Mouse (Mus musculus): ENCODE data around the gene Det1. TPM values are rescaled to one million over a fixed set of nuclear protein-coding genes. Genes with fewer than 3 reads are reported as not detected.

The Det1 gene
- 21.2 and 21.3 TPM in 2 replicates for polyA plus RNA-seq (2016; fragmentation: Nextera tagmentation; extraction: Ambion mirVana)

DNA sequence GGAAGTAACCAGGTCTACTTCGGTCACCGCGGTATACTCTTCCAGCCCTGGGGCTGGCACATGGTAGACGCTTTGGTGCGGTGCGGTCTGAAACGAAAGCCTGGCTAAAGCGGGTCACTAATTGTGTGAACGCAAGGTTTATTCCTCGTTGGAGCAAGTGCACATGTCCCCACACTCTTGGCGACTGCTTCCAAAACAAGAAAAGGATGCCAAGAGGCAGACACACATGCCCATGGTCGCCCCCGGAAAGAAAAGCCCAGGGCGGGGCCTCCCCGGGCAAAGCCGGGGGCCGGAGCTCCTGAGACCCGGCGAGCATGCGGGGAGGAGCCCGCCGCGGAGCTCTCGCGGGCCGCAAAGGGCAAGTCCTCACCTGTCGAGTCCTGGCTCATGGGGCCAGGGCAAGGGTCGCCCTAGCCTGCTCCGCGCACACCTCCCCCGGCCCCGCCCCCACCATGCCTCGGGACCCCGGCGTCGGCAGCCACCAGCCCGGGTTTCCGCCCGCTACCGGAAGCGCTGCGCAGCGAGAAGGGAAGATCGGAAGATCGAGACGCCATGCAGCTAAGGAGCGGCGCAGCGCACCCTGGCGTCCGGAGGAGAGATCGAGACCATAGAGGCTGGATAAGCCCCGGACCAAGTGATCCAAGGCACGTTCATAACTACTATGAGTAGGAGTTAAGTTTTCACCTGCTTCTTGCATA is at the start of gene Det1:
Gene Det1 (minus strand): TSS at position 527 of the 698 bp plus-strand sequence.
- ATAC-seq (ENCODE audit: low FRiP score, low read depth), result peak; percentile 96
- no peaks in the 10 kb centered on the region for H3K9me3 ChIP-seq
- peaks cover 22% of the 10 kb centered on the region for H3K36me3 ChIP-seq
- WGBS, result under 1% methylated on average over 54 of the region's 54 CpGs
- H3K4me3 ChIP-seq, result peak within 1 kb of the TSS; percentile 82
- peak within 1 kb of the TSS; percentile 64 for H3K27ac ChIP-seq (replicated peaks)
- peaks cover 9% of the 10 kb centered on the region for H3K4me1 ChIP-seq
- H3K4me2 ChIP-seq (replicated peaks), result peak within 1 kb of the TSS; percentile 65
- H3K9ac ChIP-seq (replicated peaks), result peak within 1 kb of the TSS; percentile 85
- no peaks in the 10 kb centered on the region for H3K27me3 ChIP-seq

DNA sequence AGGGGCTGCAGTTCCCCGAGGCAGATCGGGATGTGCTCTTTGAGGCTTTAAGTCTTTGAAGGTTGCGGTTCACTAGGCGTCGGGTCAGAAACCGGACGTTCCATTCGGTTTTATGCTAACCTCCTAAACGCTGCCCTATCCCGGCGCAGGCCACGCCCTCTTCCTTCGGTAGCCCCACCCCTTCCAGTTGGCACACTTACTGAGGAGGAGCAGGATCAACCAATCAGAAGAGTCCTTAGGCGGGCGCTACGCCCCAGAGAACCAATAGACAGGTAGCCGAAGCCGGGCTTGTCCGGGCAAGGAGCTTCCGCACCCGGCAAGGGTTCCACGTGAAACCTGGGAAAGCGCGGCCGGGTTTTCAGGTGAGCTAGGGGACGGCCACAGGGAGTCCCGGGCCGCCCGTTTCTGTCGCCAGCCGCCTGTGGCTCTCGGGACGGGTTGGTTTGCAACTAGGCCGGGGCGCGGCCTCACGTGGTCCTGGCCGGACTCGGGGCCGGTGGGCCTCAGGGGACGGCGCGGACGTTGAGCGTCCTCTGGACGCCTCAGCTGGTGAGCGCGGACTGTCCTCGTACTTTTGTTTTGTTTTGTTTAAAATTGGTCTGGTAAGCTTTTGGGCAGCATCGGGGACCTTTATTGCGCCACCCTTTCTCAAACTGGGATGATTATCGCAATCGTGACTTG is 48.7 kb upstream of the Det1 start, which contains the start of gene Aen:
Gene Aen (plus strand): TSS at position 202 of the 681 bp plus-strand sequence.
- H3K4me3 ChIP-seq, result peak within 1 kb of the TSS; percentile 94
- ATAC-seq (ENCODE audit: low FRiP score, low read depth), result peak; percentile 98
- H3K4me1 ChIP-seq, result peaks cover 19% of the 10 kb centered on the region
- peak within 1 kb of the TSS; percentile 69 for H3K9ac ChIP-seq (replicated peaks)
- H3K27ac ChIP-seq (replicated peaks), result no peak within 1 kb of the TSS
- no peaks in the 10 kb centered on the region; the same call in 1 of the 2 replicates for H3K27me3 ChIP-seq
- no peaks in the 10 kb centered on the region for H3K36me3 ChIP-seq
- peak within 1 kb of the TSS; percentile 93 for H3K4me2 ChIP-seq (replicated peaks)
- 5% methylated on average over 53 of the region's 53 CpGs for WGBS
- no peaks in the 10 kb centered on the region for H3K9me3 ChIP-seq

DNA sequence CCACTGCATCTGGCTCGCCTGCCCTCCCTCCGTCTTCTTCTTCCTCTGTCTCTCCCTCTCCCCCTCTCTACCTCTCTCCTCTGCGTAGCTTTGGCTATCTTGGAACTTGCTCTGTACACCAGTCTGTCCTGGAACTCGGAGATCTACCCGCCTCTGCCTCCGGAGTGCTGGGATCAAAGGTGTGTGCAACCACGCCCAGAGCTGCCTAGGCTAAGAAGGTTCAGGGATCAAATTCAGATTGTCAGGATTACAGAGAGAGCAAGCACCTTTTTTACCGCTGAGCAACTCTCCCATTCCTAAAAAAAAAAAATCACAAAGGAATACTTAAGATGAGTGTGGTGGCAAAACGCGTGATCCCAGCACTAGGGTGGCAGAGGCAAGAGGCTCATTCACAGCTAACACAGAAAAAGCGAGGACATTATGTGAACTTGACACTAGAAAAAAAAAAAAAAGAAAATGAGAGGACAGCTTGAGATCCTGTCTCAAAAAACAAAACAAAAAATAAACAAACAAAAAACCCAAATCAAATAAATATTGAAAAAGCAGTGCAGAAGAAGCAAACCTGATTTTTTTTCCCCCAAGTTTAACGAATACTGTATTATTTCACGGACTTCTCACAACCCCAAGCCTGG is 48.1 kb upstream of the Det1 start:
- Histone ChIP-seq H3K9ac (replicated peaks) (0 out of 2 replicates have a peak overlapping the region, but pooled peaks have one; percentile 39), H3K4me2 (replicated peaks) (peak overlapping the region; percentile 93), H3K9me3 (no peaks in the 10 kb centered on the region), H3K27ac (replicated peaks) (no peak overlapping the region), H3K27me3 (peaks cover 1% of the 10 kb centered on the region), H3K36me3 (no peaks in the 10 kb centered on the region), H3K4me1 (peaks cover 19% of the 10 kb centered on the region), H3K4me3 (peak overlapping the region; percentile 94)
- ATAC-seq (ENCODE audit: low FRiP score, low read depth), result no peak
- 56% methylated on average over 13 of the region's 13 CpGs for WGBS

DNA sequence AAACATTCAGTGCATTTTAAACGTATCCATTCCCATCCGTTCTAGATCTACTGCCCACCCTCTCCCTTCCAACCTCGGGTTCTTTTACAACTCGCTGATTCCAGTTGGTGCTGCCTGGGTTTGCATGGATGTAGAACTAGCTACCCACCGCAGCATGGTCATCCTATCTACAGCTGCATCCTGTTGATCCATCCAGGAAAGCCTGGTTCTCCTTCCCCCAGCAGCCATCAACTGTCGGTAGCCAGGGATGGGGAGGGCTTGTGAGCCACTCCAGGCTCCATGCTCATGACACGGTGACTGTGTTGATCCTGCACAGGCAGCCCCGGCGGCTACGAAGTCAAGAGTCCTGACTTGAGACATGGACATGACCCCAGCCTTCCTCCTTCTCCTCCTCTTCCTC is 46.9 kb upstream of the Det1 start:
- Histone ChIP-seq H3K9ac (replicated peaks) (no peak overlapping the region), H3K36me3 (no peaks in the 10 kb centered on the region), H3K4me1 (peaks cover 22% of the 10 kb centered on the region), H3K27me3 (peaks cover 13% of the 10 kb centered on the region), H3K4me3 (no peak overlapping the region), H3K4me2 (replicated peaks) (no peak overlapping the region), H3K27ac (replicated peaks) (no peak overlapping the region), H3K9me3 (no peaks in the 10 kb centered on the region)
- no peak for ATAC-seq (ENCODE audit: low FRiP score, low read depth)
- 89% methylated on average over 10 of the region's 10 CpGs for WGBS

DNA sequence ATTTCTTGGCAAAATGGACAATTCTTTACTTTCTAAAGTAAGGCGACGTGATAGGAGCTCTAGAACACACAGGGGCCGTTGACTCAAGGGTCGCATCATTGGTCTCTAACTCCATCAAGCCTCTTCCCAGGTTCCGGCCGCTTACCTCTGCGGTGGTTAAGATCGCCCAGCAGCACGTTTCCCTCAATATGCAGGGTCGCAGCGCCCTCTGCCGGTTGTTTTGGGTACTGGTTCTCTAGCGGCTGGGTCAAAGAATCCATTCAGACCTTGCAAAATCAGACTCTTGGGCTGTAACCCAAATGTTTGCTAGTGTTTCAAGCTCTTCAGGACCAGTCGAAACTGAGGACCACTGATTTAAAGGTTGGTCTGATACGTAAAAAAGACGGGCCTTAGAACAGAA is 43.6 kb upstream of the Det1 start:
- Histone ChIP-seq H3K9me3 (no peaks in the 10 kb centered on the region), H3K4me3 (no peak overlapping the region), H3K9ac (replicated peaks) (no peak overlapping the region), H3K4me2 (replicated peaks) (no peak overlapping the region), H3K4me1 (peaks cover 39% of the 10 kb centered on the region), H3K27ac (replicated peaks) (no peak overlapping the region), H3K36me3 (no peaks in the 10 kb centered on the region), H3K27me3 (peaks cover 32% of the 10 kb centered on the region)
- ATAC-seq (ENCODE audit: low FRiP score, low read depth), result no peak
- WGBS, result 3% methylated on average over 16 of the region's 16 CpGs

DNA sequence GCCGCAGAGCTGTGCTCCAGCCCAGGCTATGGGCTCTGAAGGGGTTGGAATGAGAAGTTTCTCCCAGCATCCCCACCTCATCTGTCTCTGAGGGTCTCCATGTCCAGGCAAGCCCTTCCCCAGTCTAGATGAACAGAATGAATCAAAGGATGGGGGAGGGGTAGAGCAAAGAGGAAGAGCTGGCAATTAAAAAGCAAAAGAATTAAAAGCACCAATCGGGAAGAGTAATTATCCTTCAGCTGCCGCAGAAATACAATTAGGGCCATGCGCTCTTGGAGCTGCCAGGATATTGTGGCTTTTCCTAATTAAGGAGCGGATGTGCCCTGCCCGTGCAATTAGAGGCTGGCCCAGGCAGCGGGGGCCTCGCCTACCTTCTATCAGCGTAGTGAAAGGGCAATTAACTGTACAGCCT is 40.4 kb upstream of the Det1 start:
- peak overlapping the region; percentile 10; the same call in 1 of the 2 replicates for H3K4me3 ChIP-seq
- H3K27ac ChIP-seq (replicated peaks), result peak overlapping the region; percentile 73
- no peaks in the 10 kb centered on the region for H3K9me3 ChIP-seq
- peaks cover 32% of the 10 kb centered on the region for H3K27me3 ChIP-seq
- peak overlapping the region; percentile 82 for H3K4me2 ChIP-seq (replicated peaks)
- peak overlapping the region; percentile 28; the same call in 1 of the 2 replicates for H3K9ac ChIP-seq (replicated peaks)
- WGBS, result 61% methylated on average over 9 of the region's 9 CpGs
- peak; percentile 17; the same call in 1 of the 2 replicates for ATAC-seq (ENCODE audit: low FRiP score, low read depth)
- peaks cover 58% of the 10 kb centered on the region for H3K4me1 ChIP-seq
- no peaks in the 10 kb centered on the region for H3K36me3 ChIP-seq

DNA sequence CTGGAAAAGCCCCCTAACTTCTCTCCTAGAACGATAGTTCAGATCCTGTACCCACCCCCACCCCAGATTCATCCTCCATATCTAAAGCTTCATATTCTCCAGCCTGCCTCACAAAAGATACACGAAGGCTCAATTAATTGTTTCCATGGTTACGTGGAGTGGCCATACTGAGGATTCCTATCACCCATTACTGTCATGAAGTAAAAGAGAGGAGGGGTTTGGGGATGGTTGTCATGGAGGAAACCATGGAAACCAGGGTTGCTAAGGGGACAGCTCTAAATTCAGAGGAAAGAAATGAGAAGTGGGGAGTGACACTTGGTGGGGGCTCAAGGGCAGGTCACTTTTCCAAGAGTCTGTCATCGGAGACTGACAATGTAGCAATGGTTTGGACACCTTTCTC is 39.4 kb upstream of the Det1 start:
- peaks cover 63% of the 10 kb centered on the region for H3K4me1 ChIP-seq
- H3K36me3 ChIP-seq, result no peaks in the 10 kb centered on the region
- H3K4me3 ChIP-seq, result peak overlapping the region; percentile 11; the same call in 1 of the 2 replicates
- H3K9me3 ChIP-seq, result no peaks in the 10 kb centered on the region
- 19% methylated on average over 4 of the region's 4 CpGs for WGBS
- ATAC-seq (ENCODE audit: low FRiP score, low read depth), result no peak
- H3K27ac ChIP-seq (replicated peaks), result peak overlapping the region; percentile 73
- peaks cover 32% of the 10 kb centered on the region for H3K27me3 ChIP-seq
- no peak overlapping the region; the same call in 1 of the 2 replicates for H3K9ac ChIP-seq (replicated peaks)
- H3K4me2 ChIP-seq (replicated peaks), result peak overlapping the region; percentile 82

DNA sequence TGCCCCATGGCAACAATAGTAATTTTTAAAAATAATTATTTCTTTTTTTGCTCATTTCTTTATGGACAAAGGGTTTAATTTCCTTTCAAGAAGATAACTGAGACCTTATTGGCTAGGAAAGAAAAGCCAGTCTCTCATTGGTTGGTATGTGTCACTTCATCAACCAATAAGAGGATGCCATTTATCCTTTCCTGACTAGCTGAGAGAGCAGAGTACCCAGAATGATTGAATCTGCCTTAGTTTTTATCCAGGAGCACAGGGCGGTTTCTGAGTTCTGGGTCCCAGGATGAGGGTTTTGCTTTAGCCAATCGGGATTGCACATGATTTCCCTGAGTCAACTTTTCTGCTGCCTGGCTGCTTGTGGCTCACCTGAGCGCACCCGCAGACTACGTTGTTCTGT is 38.3 kb upstream of the Det1 start:
- H3K4me3 ChIP-seq, result peak overlapping the region; percentile 11; the same call in 1 of the 2 replicates
- ATAC-seq (ENCODE audit: low FRiP score, low read depth), result no peak
- H3K4me1 ChIP-seq, result peaks cover 72% of the 10 kb centered on the region
- 0 out of 2 replicates have a peak overlapping the region, but pooled peaks have one; percentile 24 for H3K9ac ChIP-seq (replicated peaks)
- H3K27ac ChIP-seq (replicated peaks), result peak overlapping the region; percentile 72
- WGBS, result 81% methylated on average over 5 of the region's 5 CpGs
- no peaks in the 10 kb centered on the region for H3K36me3 ChIP-seq
- peak overlapping the region; percentile 82 for H3K4me2 ChIP-seq (replicated peaks)
- H3K9me3 ChIP-seq, result no peaks in the 10 kb centered on the region
- H3K27me3 ChIP-seq, result peaks cover 32% of the 10 kb centered on the region

DNA sequence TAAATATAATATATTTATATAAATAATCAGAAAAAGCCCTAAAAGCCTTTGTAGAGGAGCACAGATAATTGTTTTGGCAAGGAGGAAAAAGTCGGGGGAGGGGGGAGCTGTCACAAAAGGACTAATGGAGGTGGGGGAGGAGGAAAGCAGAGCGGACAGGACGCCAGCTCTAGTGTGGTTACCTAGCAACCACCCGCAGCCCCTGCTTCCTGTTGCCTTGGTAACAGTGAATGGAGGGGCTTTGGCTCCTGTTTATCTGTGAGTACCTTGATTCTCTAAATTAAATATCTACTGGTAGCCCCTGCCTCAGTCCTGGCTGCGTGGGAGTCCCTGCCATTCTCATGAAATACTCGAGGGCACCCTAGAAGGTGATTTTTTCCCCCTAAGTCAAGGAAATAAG is 37.1 kb upstream of the Det1 start:
- peaks cover 21% of the 10 kb centered on the region for H3K27me3 ChIP-seq

DNA sequence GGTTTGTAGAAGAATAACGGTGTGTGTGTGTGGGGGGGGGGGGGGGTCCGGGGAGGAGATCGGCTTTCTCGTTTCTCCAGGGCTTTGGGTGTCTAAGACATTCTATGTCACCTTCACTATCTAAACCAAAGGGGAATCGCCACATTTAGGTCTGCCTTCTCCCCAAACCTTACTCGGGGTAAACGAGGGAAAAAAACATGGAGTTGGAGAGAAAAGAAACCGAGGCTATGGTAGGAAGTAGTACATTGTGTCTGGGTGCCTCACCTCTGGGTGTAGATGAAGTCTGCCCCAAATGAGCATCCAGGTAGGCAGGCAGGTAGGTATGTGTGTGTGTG is 36.6 kb upstream of the Det1 start:
- peaks cover 16% of the 10 kb centered on the region for H3K27me3 ChIP-seq
- no peak for ATAC-seq (ENCODE audit: low FRiP score, low read depth)
- H3K4me3 ChIP-seq, result peak overlapping the region; percentile 60
- H3K27ac ChIP-seq (replicated peaks), result peak overlapping the region; percentile 81
- WGBS, result 3% methylated on average over 7 of the region's 8 CpGs
- H3K9ac ChIP-seq (replicated peaks), result peak overlapping the region; percentile 75
- H3K4me2 ChIP-seq (replicated peaks), result peak overlapping the region; percentile 82
- peaks cover 67% of the 10 kb centered on the region for H3K4me1 ChIP-seq
- H3K9me3 ChIP-seq, result no peaks in the 10 kb centered on the region
- no peaks in the 10 kb centered on the region for H3K36me3 ChIP-seq

More for the DNA sequence above, 37.1 kb upstream of the Det1 start:
- 1% methylated on average over 6 of the region's 6 CpGs for WGBS
- peak overlapping the region; percentile 82 for H3K4me2 ChIP-seq (replicated peaks)
- H3K9ac ChIP-seq (replicated peaks), result peak overlapping the region; percentile 52; the same call in 1 of the 2 replicates
- H3K27ac ChIP-seq (replicated peaks), result peak overlapping the region; percentile 81
- H3K4me3 ChIP-seq, result peak overlapping the region; percentile 60
- ATAC-seq (ENCODE audit: low FRiP score, low read depth), result peak; percentile 57
- no peaks in the 10 kb centered on the region for H3K36me3 ChIP-seq
- H3K9me3 ChIP-seq, result no peaks in the 10 kb centered on the region
- peaks cover 68% of the 10 kb centered on the region for H3K4me1 ChIP-seq

DNA sequence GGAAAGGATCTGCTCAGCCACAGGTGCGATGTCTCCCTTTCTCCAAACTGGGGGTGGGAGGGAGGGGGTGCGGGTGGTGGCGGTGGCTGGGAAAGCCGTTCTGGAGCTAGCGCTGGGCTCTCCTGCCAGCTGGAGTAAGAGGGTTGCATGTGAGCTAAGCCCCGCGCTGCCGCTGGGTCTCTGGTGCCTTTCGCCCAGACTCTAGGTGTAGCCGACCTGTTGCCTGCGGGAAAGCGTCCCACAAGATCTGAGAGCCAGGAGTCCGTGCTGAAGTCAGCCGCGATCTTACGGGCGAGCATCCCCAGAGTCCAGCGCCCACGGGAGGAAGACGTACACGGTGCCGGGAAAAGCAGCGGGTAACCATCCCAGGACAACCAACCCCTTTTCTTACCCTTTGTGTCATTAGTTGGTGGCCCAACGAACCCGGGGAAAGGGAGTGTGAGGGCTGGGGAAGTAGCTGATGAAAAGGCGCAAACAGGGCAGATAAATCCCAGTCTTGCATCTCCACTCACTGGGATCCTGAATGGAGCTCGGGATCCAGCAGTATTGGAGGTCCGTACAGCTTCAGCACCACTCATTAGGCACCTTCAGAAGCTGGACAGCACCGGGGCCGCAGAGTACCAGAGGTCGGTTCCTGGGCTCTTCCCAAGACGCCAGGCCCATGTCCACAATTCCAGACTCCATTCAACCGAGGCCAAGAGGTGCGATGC is 36.1 kb upstream of the Det1 start:
- Histone ChIP-seq H3K4me2 (replicated peaks) (peak overlapping the region; percentile 82), H3K27ac (replicated peaks) (peak overlapping the region; percentile 81), H3K4me1 (peaks cover 62% of the 10 kb centered on the region), H3K4me3 (peak overlapping the region; percentile 60), H3K9ac (replicated peaks) (peak overlapping the region; percentile 75), H3K36me3 (no peaks in the 10 kb centered on the region), H3K27me3 (peaks cover 11% of the 10 kb centered on the region; the same call in 1 of the 2 replicates), H3K9me3 (no peaks in the 10 kb centered on the region)
- no peak for ATAC-seq (ENCODE audit: low FRiP score, low read depth)
- 2% methylated on average over 34 of the region's 34 CpGs for WGBS

Data from midbrain, embryonic 12.5 days (tissue).